Mouse (Mus musculus) cerebellum, adult 8-10 months (tissue): ENCODE measurements around the gene Pxmp4.

Source experiments
- DNase-seq: peaks from one replicate; pipeline ENCODE4 v3.0.0; 2022

Gene Pxmp4

DNA sequence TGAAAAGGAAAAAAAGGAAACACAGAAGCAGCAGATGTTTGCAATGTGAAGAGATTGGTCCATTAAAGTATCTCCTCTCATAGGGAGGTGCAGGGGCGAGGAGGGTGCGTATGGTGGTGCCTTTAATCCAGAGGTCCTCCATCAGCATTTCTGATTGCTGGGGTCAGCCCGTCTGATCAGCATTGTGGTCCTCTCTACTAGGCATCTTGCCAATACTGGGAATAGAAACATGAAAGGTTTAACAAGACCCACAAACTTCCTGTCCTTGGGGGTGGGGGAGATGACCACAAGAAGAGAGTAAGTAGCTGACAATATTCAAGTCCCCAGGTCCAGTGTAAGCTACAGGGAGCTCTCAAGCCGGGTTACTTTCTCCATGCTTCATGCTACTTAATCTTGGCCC, 32.8 kb downstream of the Pxmp4 start:
- DNase-seq: no peak

DNA sequence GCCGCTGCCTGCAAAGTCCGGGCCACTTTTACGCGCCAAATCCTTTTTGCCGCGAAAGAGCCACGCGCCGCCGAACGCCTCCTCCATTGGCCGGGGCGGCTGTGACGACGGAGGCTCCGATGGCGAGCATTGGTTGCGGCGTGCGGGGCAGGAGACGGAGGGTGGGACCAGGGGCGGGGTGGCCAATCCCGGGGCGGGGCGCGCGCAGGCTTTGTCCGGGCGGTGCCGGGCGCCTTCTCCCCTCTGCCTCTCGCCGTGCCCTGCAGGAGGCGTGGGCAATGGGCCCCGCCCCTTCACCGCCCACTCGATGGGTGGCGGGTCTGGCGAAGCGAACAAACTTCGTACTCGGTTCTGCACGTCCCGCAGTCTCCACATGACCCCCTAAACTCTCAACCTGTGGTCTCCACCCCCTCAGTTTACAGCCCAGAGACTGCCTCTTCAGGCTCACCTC, 33.6 kb downstream of the Pxmp4 start, which contains the start of gene E2f1:
E2f1 (minus strand) TSS at position 57 of the 451 bp plus-strand sequence.
- peak; percentile 85 for DNase-seq

- DNase-seq: no peak
Observed at GRCm38 (mm10) chr2:154569071-154569748, 34.3 kb downstream of the Pxmp4 start.

- DNase-seq: no peak
Observed at GRCm38 (mm10) chr2:154568329-154569070, 35.0 kb downstream of the Pxmp4 start.

- no peak for DNase-seq
Observed at GRCm38 (mm10) chr2:154567766-154568165, 35.7 kb downstream of the Pxmp4 start.

DNA sequence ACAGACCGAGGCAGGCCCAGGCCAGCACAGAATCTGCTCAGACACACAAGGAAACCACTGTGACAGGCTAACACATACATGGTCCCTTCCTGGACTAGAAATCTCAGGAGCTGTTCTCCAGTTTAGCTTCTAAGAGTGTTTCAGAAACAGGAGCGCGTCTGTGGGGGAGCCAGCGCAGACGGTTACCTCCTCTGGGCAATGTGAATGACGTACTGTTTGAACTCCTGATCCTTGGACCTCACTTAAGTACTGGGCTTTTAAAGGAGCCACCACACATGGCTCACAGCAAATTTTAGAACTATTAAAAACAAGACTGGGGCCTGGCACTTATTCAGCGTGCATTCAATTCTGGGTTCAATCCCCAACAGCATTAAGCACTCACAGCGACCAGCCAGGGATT, 36.9 kb downstream of the Pxmp4 start:
- no peak for DNase-seq

DNA sequence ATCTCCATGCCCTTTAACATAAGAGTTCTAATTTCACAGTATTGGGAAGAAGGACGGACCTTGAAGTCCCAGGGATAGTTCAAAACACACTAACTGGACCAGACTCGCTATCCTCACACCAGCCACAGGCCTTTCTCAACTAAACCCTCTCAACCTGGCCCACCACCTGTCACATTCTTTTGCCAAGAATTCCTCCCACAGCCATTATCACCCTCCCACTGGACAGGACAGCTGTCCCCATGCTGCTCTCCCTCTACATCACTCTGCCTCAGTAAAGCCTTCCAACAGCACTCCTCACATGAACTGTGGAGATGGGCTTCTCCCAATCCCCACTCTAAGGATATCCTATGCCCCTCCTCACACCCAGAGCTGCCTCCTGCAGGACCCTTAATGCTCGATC, 37.9 kb downstream of the Pxmp4 start:
- peak; percentile 83 for DNase-seq

DNA sequence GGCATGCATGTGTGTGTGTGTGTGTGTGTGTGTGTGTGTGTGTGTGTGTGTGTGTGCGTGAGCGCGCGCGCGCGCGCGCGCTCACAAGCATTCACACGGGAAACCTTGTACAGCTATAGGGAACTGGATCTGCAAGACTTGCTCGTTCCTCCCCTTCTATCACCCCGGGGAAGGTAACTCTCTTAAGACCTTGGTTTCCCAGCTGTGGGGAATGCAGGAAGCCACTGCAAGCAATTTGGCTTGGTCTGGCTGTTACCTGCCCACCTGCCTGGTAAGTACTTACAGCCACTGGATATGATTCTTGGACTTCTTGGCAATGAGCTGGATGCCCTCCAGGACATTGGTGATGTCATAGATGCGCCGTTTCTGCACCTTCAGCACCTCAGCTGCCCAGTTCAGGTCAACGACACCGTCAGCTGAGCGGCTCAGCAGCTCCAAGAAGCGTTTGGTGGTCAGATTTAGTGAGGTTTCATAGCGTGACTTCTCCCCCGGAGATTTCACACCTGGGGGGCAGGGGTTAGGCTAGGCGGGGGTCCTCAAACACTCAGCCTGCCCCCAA, 39.8 kb downstream of the Pxmp4 start:
- DNase-seq: no peak

DNA sequence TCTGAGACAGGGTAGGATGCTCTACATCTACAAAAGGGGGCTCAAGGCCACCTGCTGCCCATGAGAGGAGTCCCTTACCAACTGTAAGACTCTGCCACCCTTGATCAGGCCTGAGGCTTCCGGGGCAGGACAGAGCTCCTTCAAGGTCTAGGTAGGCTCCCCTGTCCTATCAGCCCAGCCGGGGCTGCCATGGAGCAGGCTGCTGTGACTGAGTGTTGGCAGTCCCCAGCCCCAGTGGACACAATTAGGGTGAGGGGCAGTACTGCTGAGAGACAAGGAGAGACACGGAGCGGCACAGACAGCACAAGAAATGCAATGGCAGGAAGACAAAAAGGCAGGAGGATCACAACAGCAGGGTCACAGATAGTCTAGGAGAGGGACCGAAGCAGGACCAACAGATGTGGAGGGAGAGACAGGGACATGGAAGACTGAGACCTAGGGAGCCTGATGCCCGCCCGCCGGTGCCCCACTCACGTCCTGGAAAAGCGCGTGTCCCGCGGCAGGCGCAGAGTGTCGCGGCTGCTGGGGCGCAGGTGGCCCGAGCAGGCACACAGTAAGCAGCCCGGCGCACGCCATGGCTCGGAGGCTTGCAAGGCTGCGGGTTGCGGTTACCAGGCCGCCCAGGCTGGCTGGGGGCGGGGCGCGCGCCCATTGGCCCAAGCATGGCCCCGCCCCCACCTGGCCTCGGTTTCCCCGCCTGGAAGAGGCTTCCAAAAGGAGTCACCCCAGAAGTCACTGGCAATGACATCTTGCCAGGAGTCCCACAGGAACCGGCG, 45.1 kb downstream of the Pxmp4 start, which contains the start of gene Necab3:
Necab3 (minus strand) TSS at position 627 of the 776 bp plus-strand sequence.
- peak; percentile 56 for DNase-seq

- no peak for DNase-seq
Observed at GRCm38 (mm10) chr2:154557184-154557832, 46.2 kb downstream of the Pxmp4 start.

GRCm38 (mm10) chr2:154555235-154555634, 48.3 kb downstream of the Pxmp4 start:
- DNase-seq: no peak

- peak; percentile 83 for DNase-seq
Observed at GRCm38 (mm10) chr2:154552424-154552907, 51.0 kb downstream of the Pxmp4 start.

DNA sequence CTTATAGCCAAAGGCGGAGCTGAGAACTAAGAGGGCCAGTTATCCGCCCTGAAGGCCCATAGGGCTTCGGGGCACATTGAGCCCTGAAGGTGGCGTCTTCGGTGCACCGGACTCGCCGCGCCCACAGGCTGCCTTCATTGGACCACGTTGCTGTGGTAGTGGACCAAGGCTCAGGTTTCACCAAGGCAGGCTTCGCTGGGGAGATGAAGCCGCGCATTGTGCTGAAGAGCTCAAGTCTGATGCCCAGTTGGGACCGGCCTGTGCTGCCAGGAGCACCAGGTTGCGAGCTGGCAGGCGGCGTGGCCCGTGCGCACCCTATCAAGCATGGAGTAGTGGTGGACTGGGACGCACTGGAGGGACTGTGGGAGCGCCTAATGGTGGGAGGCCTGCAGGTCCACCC, 51.6 kb downstream of the Pxmp4 start:
- no peak for DNase-seq

DNA sequence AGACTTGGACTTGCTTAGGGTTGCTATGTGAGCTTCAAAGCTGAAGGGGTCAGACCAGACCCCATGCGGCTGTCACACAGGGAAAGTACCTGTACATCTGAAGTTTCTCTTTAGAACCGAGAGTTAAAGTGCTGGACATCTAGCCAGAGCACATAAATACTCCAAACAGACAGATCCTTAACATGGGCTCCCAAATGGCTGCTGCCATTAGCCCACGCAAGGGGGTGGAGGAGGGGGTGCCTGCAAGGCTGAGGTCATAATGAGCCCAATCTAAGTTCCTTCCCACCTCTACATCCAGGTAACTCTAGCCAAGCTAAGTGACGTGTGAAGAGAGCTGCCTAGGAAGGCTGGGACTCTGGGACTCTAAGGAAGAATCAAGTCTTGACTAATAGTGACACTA, 52.0 kb downstream of the Pxmp4 start, which contains the start of gene Actl10:
Actl10 (plus strand) TSS at position 301 of the 400 bp plus-strand sequence.
- DNase-seq: no peak

GRCm38 (mm10) chr2:154550937-154551336, 52.6 kb downstream of the Pxmp4 start:
- no peak for DNase-seq

GRCm38 (mm10) chr2:154549886-154550189, 53.7 kb downstream of the Pxmp4 start:
- no peak for DNase-seq

- DNase-seq: no peak
Observed at GRCm38 (mm10) chr2:154549127-154549885, 54.2 kb downstream of the Pxmp4 start.

DNA sequence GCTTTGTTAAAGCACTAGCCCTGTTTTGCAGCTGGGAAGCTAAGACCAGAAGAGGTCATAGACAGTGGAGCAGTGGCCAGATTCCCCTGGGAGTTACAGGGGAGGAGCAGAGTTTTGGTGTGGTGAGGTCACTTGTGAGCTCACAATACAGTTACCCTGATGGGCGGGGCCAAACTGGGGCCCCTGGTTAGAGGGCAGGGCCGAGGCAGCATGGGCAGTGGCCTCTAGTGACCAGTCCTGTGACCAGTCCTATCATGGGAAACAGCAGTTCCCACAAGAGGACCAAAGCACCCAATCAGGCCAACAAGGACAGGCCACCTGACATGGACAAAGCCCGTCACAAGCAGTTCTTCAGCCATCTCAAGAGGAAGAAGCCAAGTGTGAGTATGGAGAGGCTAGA, 54.8 kb downstream of the Pxmp4 start:
- no peak for DNase-seq

DNA sequence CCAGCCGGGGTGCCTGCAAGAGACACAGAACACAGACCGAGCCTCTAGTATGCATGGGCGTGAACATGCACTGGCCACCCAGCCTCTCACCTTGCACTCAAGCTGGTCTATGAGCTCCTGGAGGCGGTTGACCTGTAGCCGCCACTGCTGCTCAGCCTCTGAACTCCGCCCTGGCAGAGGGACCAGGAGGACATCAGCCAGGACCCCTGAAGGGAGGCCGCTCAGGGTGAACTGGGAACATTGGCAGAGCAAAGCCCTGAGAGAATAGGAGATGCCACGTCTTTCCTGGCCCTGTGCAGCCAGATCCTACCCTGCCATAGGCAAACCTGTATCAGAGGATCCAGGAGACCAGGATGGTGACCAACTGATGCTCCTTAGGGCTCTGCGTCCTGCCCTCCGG, 56.8 kb downstream of the Pxmp4 start, which contains the start of gene 1700003F12Rik:
1700003F12Rik (plus strand) TSS at position 375 of the 400 bp plus-strand sequence.
- DNase-seq: peak; percentile 19

GRCm38 (mm10) chr2:154543567-154544347, 59.8 kb downstream of the Pxmp4 start:
- DNase-seq: peak; percentile 97

GRCm38 (mm10) chr2:154541630-154542029, 61.9 kb downstream of the Pxmp4 start:
- no peak for DNase-seq
